Comparison of ENCODE assay signal across 9 mouse cellular contexts in the genomic region with DNA sequence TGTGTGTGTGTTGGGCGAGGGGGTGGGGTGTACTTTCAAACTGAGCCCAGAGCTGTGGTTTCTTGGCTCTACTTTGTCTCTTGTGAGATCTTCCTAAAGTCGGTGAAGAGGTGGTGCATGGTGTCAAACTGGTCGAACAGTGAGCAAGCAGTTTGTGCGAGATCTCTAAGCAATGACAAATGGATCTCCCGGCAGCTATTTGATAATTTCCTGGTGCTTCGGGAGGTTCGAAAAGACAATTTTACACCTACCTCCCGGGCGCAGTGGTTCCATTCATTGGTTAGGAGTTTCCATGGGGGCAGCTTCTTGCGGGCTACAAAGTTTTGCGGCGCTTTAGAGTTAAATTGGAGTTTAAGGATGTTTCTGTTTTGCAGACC.
DNase-seq lines count a peak whose midpoint lies in the region; ATAC-seq lines count a peak whose summit lies in the region.
"Had no signal": no experiment of that assay in that cellular context is flagged by ENCODE, and none has a peak within 500 bp of the region (broad histone marks: within the 10 kb centered on the region; RNA-seq: fewer than 3 reads in every experiment).

No protein-coding gene starts in this region.

- peak overlapping the region; percentile 93 for H3K4me2 ChIP-seq in hindbrain, embryonic 15.5 days
- peak overlapping the region; percentile 73 for H3K4me2 ChIP-seq in midbrain, embryonic 16.5 days (ENCODE audit: low read length)

- H3K27ac ChIP-seq in embryonic facial prominence, embryonic 10.5 days (replicated peaks) = peak overlapping the region; percentile 92
- no peak overlapping the region for H3K27ac ChIP-seq in hindbrain, embryonic 15.5 days (replicated peaks)
- H3K27ac ChIP-seq in midbrain, embryonic 16.5 days (ENCODE audit: low read length) = no peak overlapping the region
- H3K27ac ChIP-seq: macrophage had no signal

- H3K9ac ChIP-seq in hindbrain, embryonic 15.5 days = 0 out of 2 replicates have a peak overlapping the region, but pooled peaks have one; percentile 30
- no peak overlapping the region for H3K9ac ChIP-seq in midbrain, embryonic 16.5 days (ENCODE audit: low read depth, low read length)

- peak; percentile 7 to 9 for DNase-seq in left cerebral cortex, postnatal 25 days (ENCODE audit: low spot score in 2 of 2)
- no peak for DNase-seq in left cerebral cortex, adult 11 months (ENCODE audit: low spot score)
- no peak for DNase-seq in embryonic facial prominence, embryonic 10.5 days (ENCODE audit: low spot score)
- DNase-seq in MN1 (ENCODE audit: low spot score) = no peak
- no peak for DNase-seq in right cerebral cortex, adult 18-20 months

- H3K9me3 ChIP-seq in embryonic facial prominence, embryonic 10.5 days = no peaks in the 10 kb centered on the region
- H3K9me3 ChIP-seq in hindbrain, embryonic 15.5 days = no peaks in the 10 kb centered on the region
- no peaks in the 10 kb centered on the region for H3K9me3 ChIP-seq in midbrain, embryonic 16.5 days (replicated peaks; ENCODE audit: control insufficient read depth, low read length, poor library complexity, severe bottlenecking)

- H3K36me3 ChIP-seq in embryonic facial prominence, embryonic 10.5 days (replicated peaks) = no peaks in the 10 kb centered on the region
- no peaks in the 10 kb centered on the region for H3K36me3 ChIP-seq in hindbrain, embryonic 15.5 days
- H3K36me3 ChIP-seq in midbrain, embryonic 16.5 days (ENCODE audit: control insufficient read depth, insufficient read depth, low read length) = no peaks in the 10 kb centered on the region

- peak overlapping the region; percentile 71 for H3K4me3 ChIP-seq in embryonic facial prominence, embryonic 10.5 days
- H3K4me3 ChIP-seq in hindbrain, embryonic 15.5 days = peak overlapping the region; percentile 41
- H3K4me3 ChIP-seq in midbrain, embryonic 16.5 days (ENCODE audit: low read depth, low read length) = peak overlapping the region; percentile 38

- H3K4me1 ChIP-seq in embryonic facial prominence, embryonic 10.5 days = peaks cover 25% of the 10 kb centered on the region
- peaks cover 20% of the 10 kb centered on the region for H3K4me1 ChIP-seq in hindbrain, embryonic 15.5 days (replicated peaks)
- peaks cover 15% of the 10 kb centered on the region for H3K4me1 ChIP-seq in midbrain, embryonic 16.5 days (ENCODE audit: control insufficient read depth, insufficient read depth, low read length)

- no peak for ATAC-seq in hindbrain, embryonic 15.5 days (ENCODE audit: low FRiP score, low read depth)
- peak; percentile 47 for ATAC-seq in midbrain, embryonic 16.5 days
- ATAC-seq in cerebellum, adult (ENCODE audit: insufficient number of reproducible peaks, low FRiP score, low TSS enrichment) = no peak

- WGBS in embryonic facial prominence, embryonic 10.5 days = under 1% methylated on average over 12 of the region's 12 CpGs
- WGBS in hindbrain, embryonic 15.5 days = under 1% methylated on average over 11 of the region's 12 CpGs
- WGBS in midbrain, embryonic 16.5 days = 0% methylated on average over 12 of the region's 12 CpGs

- intact Hi-C loops in left cerebral cortex, postnatal 25 days (cut with DNase I) = no loop called here

- H3K27me3 ChIP-seq in embryonic facial prominence, embryonic 10.5 days (replicated peaks; ENCODE audit: low read depth, poor library complexity, severe bottlenecking) = 0 out of 2 replicates have a peak, but pooled peaks cover 3% of the 10 kb centered on the region
- peaks cover 17% of the 10 kb centered on the region; the same call in 1 of the 2 replicates for H3K27me3 ChIP-seq in hindbrain, embryonic 15.5 days
- H3K27me3 ChIP-seq in midbrain, embryonic 16.5 days (ENCODE audit: control insufficient read depth, insufficient read depth, low read depth, low read length) = peaks cover 14% of the 10 kb centered on the region; the same call in 1 of the 2 replicates

Comparison
In these comparisons a context has a peak if more than half of its experiments do, and no peak if none do; other contexts are left out.
1. DNase-seq: peak in left cerebral cortex, postnatal 25 days (2 of 2); none in left cerebral cortex, adult 11 months (single experiment), embryonic facial prominence, embryonic 10.5 days (single experiment), MN1 (single experiment) and right cerebral cortex, adult 18-20 months (single experiment).
2. Peak in every context shown above with its lines, with median percentiles within 50 percentile points of each other: H3K4me3 ChIP-seq.